Mouse (Mus musculus): Measurements from ENCODE around the gene Tbcel. TPM values are rescaled to one million over a fixed set of nuclear protein-coding genes. Genes with fewer than 3 reads are reported as not detected.
A peak's percentile ranks its signal among the peaks of the same experiment; 100 is the strongest.

Gene Tbcel
- polyA plus RNA-seq, 1 experiment from 2014 or later, result 5.0 TPM

DNA sequence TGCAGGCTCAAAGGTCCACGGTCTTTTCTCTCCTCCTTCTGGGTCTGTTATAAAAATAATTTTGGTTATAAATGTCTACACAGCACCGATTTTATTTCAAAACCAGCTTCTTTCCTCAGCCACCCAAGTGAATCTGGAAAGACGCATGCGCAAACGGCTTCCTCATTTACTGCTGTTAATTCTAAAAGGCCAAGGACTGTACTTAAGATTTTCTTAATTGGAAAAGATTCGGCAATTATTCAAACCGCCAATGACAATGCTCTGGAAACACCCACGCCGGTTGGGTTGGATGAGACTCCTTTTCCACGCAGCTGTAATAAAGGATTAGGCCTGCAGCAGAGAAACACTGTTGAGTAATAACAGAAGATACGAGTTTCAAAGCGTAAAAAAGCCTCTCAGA lies 94.3 kb downstream of the Tbcel start:
- H3K27ac ChIP-seq (ENCODE audit: low read length), result no peak overlapping the region
- no peak overlapping the region for H3K9ac ChIP-seq (replicated peaks; ENCODE audit: low read depth, low read length)
- no peak for ATAC-seq
- no peak overlapping the region for H3K4me2 ChIP-seq (ENCODE audit: low read length)
- H3K27me3 ChIP-seq (replicated peaks; ENCODE audit: control insufficient read depth, insufficient read depth, low read length), result no peaks in the 10 kb centered on the region
- H3K36me3 ChIP-seq (ENCODE audit: control insufficient read depth, insufficient read depth), result 0 out of 2 replicates have a peak, but pooled peaks cover 2% of the 10 kb centered on the region
- H3K4me1 ChIP-seq (replicated peaks; ENCODE audit: control insufficient read depth, insufficient read depth, low read length), result peaks cover 13% of the 10 kb centered on the region
- no peak overlapping the region for H3K4me3 ChIP-seq (replicated peaks; ENCODE audit: low read length)
- WGBS, result 27% methylated on average over 12 of the region's 12 CpGs
- H3K9me3 ChIP-seq (ENCODE audit: control insufficient read depth, low read length), result no peaks in the 10 kb centered on the region

GRCm38 (mm10) chr9:42411296-42411695 lies 96.3 kb downstream of the Tbcel start:
- H3K9me3 ChIP-seq (ENCODE audit: control insufficient read depth, low read length), result no peaks in the 10 kb centered on the region
- peaks cover 13% of the 10 kb centered on the region for H3K4me1 ChIP-seq (replicated peaks; ENCODE audit: control insufficient read depth, insufficient read depth, low read length)
- no peak overlapping the region for H3K4me3 ChIP-seq (replicated peaks; ENCODE audit: low read length)
- no peaks in the 10 kb centered on the region for H3K36me3 ChIP-seq (ENCODE audit: control insufficient read depth, insufficient read depth)
- H3K27ac ChIP-seq (ENCODE audit: low read length), result no peak overlapping the region
- no peaks in the 10 kb centered on the region for H3K27me3 ChIP-seq (replicated peaks; ENCODE audit: control insufficient read depth, insufficient read depth, low read length)
- no peak for ATAC-seq
- WGBS, result 90% methylated on average over 6 of the region's 6 CpGs
- no peak overlapping the region for H3K4me2 ChIP-seq (ENCODE audit: low read length)
- no peak overlapping the region for H3K9ac ChIP-seq (replicated peaks; ENCODE audit: low read depth, low read length)

DNA sequence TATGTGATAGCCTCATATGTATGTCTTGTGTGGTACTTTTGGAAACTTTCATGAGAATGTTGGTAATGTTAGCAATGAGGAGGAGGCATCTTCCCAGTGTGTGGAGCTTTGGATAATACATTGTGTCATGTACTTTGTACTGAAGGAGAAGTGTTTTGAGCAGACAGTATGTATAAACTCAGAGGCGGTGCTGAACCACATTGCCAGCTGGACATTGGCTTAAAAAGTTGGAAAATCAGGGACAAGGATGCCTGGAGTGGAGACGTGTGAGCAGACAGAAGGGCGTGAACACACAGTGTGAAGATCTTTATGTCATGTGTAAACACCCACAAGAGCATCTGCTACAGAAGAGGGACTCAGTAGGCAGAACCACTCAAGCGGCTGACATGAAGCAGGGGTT lies 101.9 kb downstream of the Tbcel start:
- H3K4me2 ChIP-seq (ENCODE audit: low read length), result no peak overlapping the region
- no peak overlapping the region for H3K9ac ChIP-seq (replicated peaks; ENCODE audit: low read depth, low read length)
- no peaks in the 10 kb centered on the region for H3K36me3 ChIP-seq (ENCODE audit: control insufficient read depth, insufficient read depth)
- no peak for ATAC-seq
- 76% methylated on average over 4 of the region's 4 CpGs for WGBS
- no peak overlapping the region for H3K4me3 ChIP-seq (replicated peaks; ENCODE audit: low read length)
- H3K4me1 ChIP-seq (replicated peaks; ENCODE audit: control insufficient read depth, insufficient read depth, low read length), result 0 out of 2 replicates have a peak, but pooled peaks cover 2% of the 10 kb centered on the region
- no peaks in the 10 kb centered on the region for H3K9me3 ChIP-seq (ENCODE audit: control insufficient read depth, low read length)
- no peak overlapping the region for H3K27ac ChIP-seq (ENCODE audit: low read length)
- H3K27me3 ChIP-seq (replicated peaks; ENCODE audit: control insufficient read depth, insufficient read depth, low read length), result no peaks in the 10 kb centered on the region

- no peak overlapping the region for H3K4me2 ChIP-seq (ENCODE audit: low read length)
- no peak; the same call in 1 of the 2 replicates for ATAC-seq
- peaks cover 16% of the 10 kb centered on the region for H3K4me1 ChIP-seq (replicated peaks; ENCODE audit: control insufficient read depth, insufficient read depth, low read length)
- no peak overlapping the region for H3K9ac ChIP-seq (replicated peaks; ENCODE audit: low read depth, low read length)
- H3K36me3 ChIP-seq (ENCODE audit: control insufficient read depth, insufficient read depth), result no peaks in the 10 kb centered on the region
- H3K4me3 ChIP-seq (replicated peaks; ENCODE audit: low read length), result no peak overlapping the region
- 48% methylated on average over 6 of the region's 6 CpGs for WGBS
- H3K27me3 ChIP-seq (replicated peaks; ENCODE audit: control insufficient read depth, insufficient read depth, low read length), result no peaks in the 10 kb centered on the region
- no peak overlapping the region for H3K27ac ChIP-seq (ENCODE audit: low read length)
- no peaks in the 10 kb centered on the region for H3K9me3 ChIP-seq (ENCODE audit: control insufficient read depth, low read length)
These were observed 106.1 kb downstream of the Tbcel start for GRCm38 (mm10) chr9:42401486-42401885.

GRCm38 (mm10) chr9:42399829-42400228 lies 107.8 kb downstream of the Tbcel start, which contains the start of gene Tecta:
Gene Tecta, minus strand, starts transcription at chr9:42399929.
- H3K36me3 ChIP-seq (ENCODE audit: control insufficient read depth, insufficient read depth), result no peaks in the 10 kb centered on the region
- ATAC-seq, result no peak
- H3K27me3 ChIP-seq (replicated peaks; ENCODE audit: control insufficient read depth, insufficient read depth, low read length), result no peaks in the 10 kb centered on the region
- peaks cover 16% of the 10 kb centered on the region for H3K4me1 ChIP-seq (replicated peaks; ENCODE audit: control insufficient read depth, insufficient read depth, low read length)
- H3K9ac ChIP-seq (replicated peaks; ENCODE audit: low read depth, low read length), result no peak within 1 kb of the TSS; the same call in 1 of the 2 replicates
- no peak within 1 kb of the TSS for H3K4me2 ChIP-seq (ENCODE audit: low read length)
- no peak within 1 kb of the TSS for H3K27ac ChIP-seq (ENCODE audit: low read length)
- H3K4me3 ChIP-seq (replicated peaks; ENCODE audit: low read length), result no peak within 1 kb of the TSS
- no peaks in the 10 kb centered on the region for H3K9me3 ChIP-seq (ENCODE audit: control insufficient read depth, low read length)
- WGBS, result 46% methylated on average over 6 of the region's 6 CpGs

DNA sequence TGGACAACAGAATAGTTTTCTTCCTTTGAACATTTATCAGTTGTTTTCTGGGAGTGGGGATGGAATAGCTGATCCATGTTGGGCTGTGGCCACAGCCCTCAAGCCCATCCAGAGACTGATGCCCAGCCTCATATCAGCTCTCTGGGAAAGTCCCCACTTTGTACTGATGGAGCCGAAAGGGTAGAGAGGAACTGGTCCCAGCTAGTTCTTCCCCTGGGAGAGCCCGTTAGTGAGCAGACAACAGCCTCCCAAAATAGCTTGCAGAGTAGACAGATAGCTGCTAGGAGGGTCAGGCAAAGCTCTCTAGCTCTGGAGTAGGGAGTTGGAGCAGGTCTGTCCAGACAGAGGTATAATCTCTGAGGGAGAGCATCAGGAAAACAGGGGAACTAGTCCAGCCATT lies 111.5 kb downstream of the Tbcel start:
- Histone ChIP-seq H3K27ac (ENCODE audit: low read length) (no peak overlapping the region), H3K9me3 (ENCODE audit: control insufficient read depth, low read length) (no peaks in the 10 kb centered on the region), H3K27me3 (replicated peaks; ENCODE audit: control insufficient read depth, insufficient read depth, low read length) (no peaks in the 10 kb centered on the region), H3K9ac (replicated peaks; ENCODE audit: low read depth, low read length) (no peak overlapping the region), H3K4me2 (ENCODE audit: low read length) (no peak overlapping the region), H3K4me3 (replicated peaks; ENCODE audit: low read length) (no peak overlapping the region), H3K36me3 (ENCODE audit: control insufficient read depth, insufficient read depth) (no peaks in the 10 kb centered on the region), H3K4me1 (replicated peaks; ENCODE audit: control insufficient read depth, insufficient read depth, low read length) (peaks cover 16% of the 10 kb centered on the region)
- 58% methylated on average over 2 of the region's 2 CpGs for WGBS
- ATAC-seq, result no peak

DNA sequence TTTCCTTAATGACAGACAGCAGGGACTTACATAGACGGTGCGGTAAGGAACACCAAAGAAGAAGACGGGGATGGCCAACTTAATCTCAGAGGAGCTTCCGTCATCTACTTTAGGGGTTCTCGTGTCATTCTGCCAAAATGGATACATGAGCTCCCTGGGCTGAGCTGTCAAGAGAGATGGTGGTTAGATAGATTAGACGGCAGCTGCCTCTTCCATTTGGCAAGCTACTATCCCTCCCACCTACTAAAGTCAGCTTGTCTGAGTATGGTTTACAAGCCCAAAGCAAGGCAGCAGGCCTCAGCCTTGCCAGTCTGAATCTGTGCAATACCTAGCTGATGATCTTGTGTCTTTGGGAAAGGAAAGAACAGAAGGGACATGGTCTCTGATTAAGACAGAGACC lies 112.7 kb downstream of the Tbcel start:
- Histone ChIP-seq H3K9ac (replicated peaks; ENCODE audit: low read depth, low read length) (no peak overlapping the region), H3K4me1 (replicated peaks; ENCODE audit: control insufficient read depth, insufficient read depth, low read length) (peaks cover 14% of the 10 kb centered on the region), H3K9me3 (ENCODE audit: control insufficient read depth, low read length) (no peaks in the 10 kb centered on the region), H3K4me2 (ENCODE audit: low read length) (no peak overlapping the region), H3K27me3 (replicated peaks; ENCODE audit: control insufficient read depth, insufficient read depth, low read length) (no peaks in the 10 kb centered on the region), H3K4me3 (replicated peaks; ENCODE audit: low read length) (no peak overlapping the region), H3K36me3 (ENCODE audit: control insufficient read depth, insufficient read depth) (no peaks in the 10 kb centered on the region), H3K27ac (ENCODE audit: low read length) (no peak overlapping the region)
- 81% methylated on average over 6 of the region's 6 CpGs for WGBS
- no peak for ATAC-seq

GRCm38 (mm10) chr9:42394321-42394720 lies 113.3 kb downstream of the Tbcel start:
- WGBS, result 80% methylated on average over 8 of the region's 8 CpGs
- H3K9me3 ChIP-seq (ENCODE audit: control insufficient read depth, low read length), result no peaks in the 10 kb centered on the region

DNA sequence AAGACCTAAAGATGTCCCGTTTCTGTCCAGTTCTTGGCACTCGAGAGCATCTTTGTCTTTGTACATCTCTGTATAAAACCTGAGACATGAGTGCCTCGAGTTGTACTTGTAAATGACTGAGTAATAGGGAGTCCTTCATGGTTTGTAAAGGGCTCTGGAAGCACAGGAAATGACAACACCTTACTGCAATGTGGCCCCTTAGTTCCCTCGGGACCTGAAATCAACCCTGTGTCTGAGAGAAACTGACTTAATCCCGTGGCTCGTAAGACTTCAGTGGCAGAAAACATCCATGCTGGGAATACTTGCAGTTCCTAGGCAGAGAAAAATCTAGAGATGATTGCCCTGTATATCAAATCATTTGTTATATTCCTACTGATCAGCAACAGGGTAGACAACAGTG lies 114.7 kb downstream of the Tbcel start:
- 67% methylated on average over 6 of the region's 6 CpGs for WGBS
- Histone ChIP-seq H3K27ac (ENCODE audit: low read length) (no peak overlapping the region), H3K9me3 (ENCODE audit: control insufficient read depth, low read length) (no peaks in the 10 kb centered on the region), H3K36me3 (ENCODE audit: control insufficient read depth, insufficient read depth) (no peaks in the 10 kb centered on the region), H3K4me3 (replicated peaks; ENCODE audit: low read length) (no peak overlapping the region), H3K27me3 (replicated peaks; ENCODE audit: control insufficient read depth, insufficient read depth, low read length) (no peaks in the 10 kb centered on the region), H3K9ac (replicated peaks; ENCODE audit: low read depth, low read length) (no peak overlapping the region), H3K4me1 (replicated peaks; ENCODE audit: control insufficient read depth, insufficient read depth, low read length) (no peaks in the 10 kb centered on the region; the same call in 1 of the 2 replicates), H3K4me2 (ENCODE audit: low read length) (no peak overlapping the region)
- no peak for ATAC-seq

More at GRCm38 (mm10) chr9:42394321-42394720, 113.3 kb downstream of the Tbcel start:
- H3K9ac ChIP-seq (replicated peaks; ENCODE audit: low read depth, low read length), result no peak overlapping the region
- no peak overlapping the region for H3K4me2 ChIP-seq (ENCODE audit: low read length)
- no peaks in the 10 kb centered on the region for H3K27me3 ChIP-seq (replicated peaks; ENCODE audit: control insufficient read depth, insufficient read depth, low read length)
- ATAC-seq, result no peak
- no peak overlapping the region for H3K27ac ChIP-seq (ENCODE audit: low read length)
- H3K4me1 ChIP-seq (replicated peaks; ENCODE audit: control insufficient read depth, insufficient read depth, low read length), result peaks cover 8% of the 10 kb centered on the region
- no peaks in the 10 kb centered on the region for H3K36me3 ChIP-seq (ENCODE audit: control insufficient read depth, insufficient read depth)
- H3K4me3 ChIP-seq (replicated peaks; ENCODE audit: low read length), result no peak overlapping the region

DNA sequence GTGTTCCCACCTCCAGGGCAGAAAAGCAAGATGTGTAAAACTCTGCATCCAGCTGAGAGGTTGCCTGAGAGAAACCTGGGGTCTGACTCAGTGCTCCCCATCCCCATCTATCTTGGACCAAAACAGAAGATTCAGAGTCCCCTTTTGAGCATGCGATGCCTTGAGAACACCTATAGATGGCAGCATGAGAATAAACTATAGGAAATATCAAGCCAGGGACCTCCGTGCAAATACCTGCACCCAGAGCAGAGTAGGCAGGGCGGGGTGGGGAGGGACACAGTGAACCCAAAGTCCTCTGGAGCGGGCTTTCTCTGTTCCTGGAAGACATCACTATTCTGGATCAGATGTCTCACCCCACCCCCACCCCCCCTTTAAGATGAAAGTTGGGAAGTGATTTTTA lies 119.1 kb downstream of the Tbcel start:
- ATAC-seq, result peak; percentile 45; the same call in 1 of the 2 replicates
- no peak overlapping the region for H3K4me3 ChIP-seq (replicated peaks; ENCODE audit: low read length)
- no peaks in the 10 kb centered on the region for H3K27me3 ChIP-seq (replicated peaks; ENCODE audit: control insufficient read depth, insufficient read depth, low read length)
- no peak overlapping the region for H3K9ac ChIP-seq (replicated peaks; ENCODE audit: low read depth, low read length)
- 55% methylated on average over 4 of the region's 4 CpGs for WGBS
- H3K4me1 ChIP-seq (replicated peaks; ENCODE audit: control insufficient read depth, insufficient read depth, low read length), result peaks cover 9% of the 10 kb centered on the region; the same call in 1 of the 2 replicates
- no peaks in the 10 kb centered on the region for H3K9me3 ChIP-seq (ENCODE audit: control insufficient read depth, low read length)
- H3K36me3 ChIP-seq (ENCODE audit: control insufficient read depth, insufficient read depth), result no peaks in the 10 kb centered on the region
- no peak overlapping the region for H3K4me2 ChIP-seq (ENCODE audit: low read length)
- H3K27ac ChIP-seq (ENCODE audit: low read length), result no peak overlapping the region

All from forebrain, embryonic 16.5 days (tissue).